Mouse (Mus musculus): ENCODE data around the gene Kcnk12.

Gene Kcnk12

GRCm38 (mm10) chr17:87785721-87786120 is 12.1 kb downstream of the Kcnk12 start:
- DNase-seq (ENCODE audit: low spot score): no peak

DNA sequence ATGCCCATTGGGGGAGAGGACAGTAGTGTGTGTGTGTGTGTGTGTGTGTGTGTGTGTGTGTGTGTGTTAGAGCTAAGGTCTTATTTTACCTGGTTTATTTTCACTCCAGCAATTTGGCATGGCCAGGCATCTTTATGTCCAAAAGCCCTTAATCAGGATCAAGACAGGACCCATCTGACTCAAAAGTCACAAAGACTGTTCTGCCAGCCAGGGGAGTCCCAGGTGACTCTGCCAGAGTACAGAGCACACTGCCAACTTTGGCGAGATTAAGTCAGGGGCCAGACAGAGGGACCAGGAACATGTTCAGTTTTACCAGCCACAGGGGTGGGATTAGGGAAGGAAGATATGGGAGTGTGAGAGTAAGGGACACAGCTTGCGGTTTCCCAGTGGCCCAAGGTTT is 12.9 kb downstream of the Kcnk12 start:
- no peak for DNase-seq (ENCODE audit: low spot score)

DNA sequence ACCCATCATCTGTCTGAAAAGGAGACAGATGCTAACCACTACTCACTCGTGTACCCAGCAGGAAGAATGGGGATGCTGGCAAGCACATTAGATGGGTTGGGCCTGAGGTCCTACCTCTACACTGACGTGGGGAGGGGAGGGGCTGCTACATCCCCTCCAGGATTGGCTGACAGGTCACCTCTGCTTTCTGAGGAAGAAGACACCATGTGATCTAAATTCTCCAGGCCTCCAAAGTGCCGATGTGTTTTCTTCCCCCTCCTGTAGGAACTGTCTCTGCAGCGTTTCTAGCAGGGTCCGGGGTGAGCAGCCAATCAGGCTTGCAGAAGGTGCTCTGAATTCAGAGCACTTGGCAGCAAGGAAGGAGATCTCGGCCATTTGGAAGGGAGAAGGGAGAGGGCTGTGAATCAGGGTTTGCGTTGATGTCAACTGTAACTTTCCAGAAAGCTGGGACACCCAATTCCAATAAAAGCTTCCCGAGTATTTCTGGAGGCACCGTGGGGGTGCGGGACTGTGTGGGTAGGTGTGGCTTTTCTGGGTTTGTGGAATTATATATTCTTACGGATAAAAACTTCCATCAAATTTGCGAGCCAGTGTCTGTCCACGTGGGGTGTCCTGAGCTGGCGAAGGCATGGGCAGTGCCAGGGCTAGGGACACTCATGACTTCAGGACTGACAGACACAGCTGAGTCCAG is 13.5 kb downstream of the Kcnk12 start:
- DNase-seq (ENCODE audit: low spot score): no peak

DNA sequence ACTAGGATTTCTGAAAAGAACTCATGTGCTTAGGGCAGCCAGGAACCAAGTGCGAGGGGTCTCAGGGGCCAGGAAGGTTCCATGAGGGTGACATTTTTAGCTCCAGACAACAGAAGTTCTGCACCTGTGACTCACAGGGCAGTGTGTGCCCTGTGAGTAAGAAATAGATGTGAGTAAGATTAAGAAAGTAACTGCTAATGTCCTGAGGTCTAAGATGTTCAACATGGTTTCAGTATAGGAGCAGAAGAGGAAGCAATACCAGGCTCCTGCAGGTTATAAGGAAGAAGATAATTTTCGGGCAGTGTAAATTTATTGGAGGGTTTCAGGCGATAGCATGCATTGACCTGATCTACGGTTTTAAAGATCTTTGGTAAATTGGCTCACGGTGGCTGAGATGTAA is 16.6 kb downstream of the Kcnk12 start:
- DNase-seq (ENCODE audit: low spot score): no peak

GRCm38 (mm10) chr17:87780164-87780563 is 17.6 kb downstream of the Kcnk12 start:
- no peak for DNase-seq (ENCODE audit: low spot score)

- DNase-seq (ENCODE audit: low spot score): no peak
Observed at GRCm38 (mm10) chr17:87774982-87775381, 22.8 kb downstream of the Kcnk12 start.

DNA sequence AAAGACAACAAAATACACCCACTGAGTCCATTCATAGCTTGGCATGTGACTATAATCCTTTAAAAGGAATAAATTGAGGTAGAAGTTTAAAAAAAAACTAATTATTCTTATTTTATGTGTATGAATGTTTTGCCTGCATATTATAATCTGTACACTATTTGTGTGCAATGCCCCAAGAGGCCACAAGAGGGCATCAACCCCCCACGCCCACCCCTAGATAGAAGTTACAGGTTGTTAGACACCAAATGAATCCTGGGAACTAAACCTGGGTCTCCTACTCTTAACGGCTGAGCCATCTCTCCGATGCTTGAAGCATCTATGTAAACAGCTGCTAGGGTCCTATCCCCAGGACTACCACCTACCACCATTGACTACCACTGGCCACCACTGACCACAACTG is 24.6 kb downstream of the Kcnk12 start:
- no peak for DNase-seq (ENCODE audit: low spot score)

- no peak for DNase-seq (ENCODE audit: low spot score)
Observed at GRCm38 (mm10) chr17:87770766-87771165, 27.0 kb downstream of the Kcnk12 start.

- DNase-seq (ENCODE audit: low spot score): no peak
Observed at GRCm38 (mm10) chr17:87766888-87767287, 30.9 kb downstream of the Kcnk12 start.

DNA sequence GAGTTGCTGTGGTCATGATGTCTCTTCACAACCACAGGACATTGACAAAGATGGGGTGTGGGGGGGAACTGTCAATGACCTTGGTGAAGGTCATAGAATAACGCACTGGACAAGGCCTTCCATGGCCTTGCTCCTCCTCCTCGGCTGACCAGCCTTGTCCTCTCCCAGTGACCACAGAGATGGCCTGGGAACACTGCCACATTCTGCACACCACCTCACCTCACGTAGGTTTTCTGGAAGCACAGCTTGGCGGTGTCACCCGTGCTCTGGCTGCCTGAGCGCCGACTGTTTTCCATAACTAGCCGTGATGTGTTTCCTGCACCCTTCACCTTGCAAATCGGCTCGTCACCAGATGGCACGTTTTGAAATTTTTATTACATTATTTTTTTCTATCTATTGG is 32.8 kb downstream of the Kcnk12 start:
- no peak for DNase-seq (ENCODE audit: low spot score)

GRCm38 (mm10) chr17:87763146-87763545 is 34.6 kb downstream of the Kcnk12 start:
- no peak for DNase-seq (ENCODE audit: low spot score)

DNA sequence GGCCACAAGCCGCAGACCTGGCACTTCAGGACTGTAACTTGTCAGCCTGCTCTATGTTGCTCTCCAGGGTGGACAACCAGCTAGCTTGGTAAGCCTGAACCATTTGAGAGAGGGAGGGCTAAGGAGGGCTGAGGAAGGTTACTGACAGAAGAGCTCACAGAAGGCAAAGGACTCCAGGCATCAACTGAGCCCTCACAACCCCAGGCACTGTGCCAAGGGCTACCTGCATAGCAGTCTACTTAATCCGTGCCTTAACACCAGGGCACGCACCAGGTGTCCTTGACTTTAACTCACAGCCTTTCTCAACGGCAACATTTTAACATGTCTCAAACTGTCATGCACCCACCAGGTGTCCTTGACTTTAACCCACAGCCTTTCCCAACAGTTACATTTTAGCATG is 37.5 kb downstream of the Kcnk12 start:
- DNase-seq (ENCODE audit: low spot score): no peak

DNA sequence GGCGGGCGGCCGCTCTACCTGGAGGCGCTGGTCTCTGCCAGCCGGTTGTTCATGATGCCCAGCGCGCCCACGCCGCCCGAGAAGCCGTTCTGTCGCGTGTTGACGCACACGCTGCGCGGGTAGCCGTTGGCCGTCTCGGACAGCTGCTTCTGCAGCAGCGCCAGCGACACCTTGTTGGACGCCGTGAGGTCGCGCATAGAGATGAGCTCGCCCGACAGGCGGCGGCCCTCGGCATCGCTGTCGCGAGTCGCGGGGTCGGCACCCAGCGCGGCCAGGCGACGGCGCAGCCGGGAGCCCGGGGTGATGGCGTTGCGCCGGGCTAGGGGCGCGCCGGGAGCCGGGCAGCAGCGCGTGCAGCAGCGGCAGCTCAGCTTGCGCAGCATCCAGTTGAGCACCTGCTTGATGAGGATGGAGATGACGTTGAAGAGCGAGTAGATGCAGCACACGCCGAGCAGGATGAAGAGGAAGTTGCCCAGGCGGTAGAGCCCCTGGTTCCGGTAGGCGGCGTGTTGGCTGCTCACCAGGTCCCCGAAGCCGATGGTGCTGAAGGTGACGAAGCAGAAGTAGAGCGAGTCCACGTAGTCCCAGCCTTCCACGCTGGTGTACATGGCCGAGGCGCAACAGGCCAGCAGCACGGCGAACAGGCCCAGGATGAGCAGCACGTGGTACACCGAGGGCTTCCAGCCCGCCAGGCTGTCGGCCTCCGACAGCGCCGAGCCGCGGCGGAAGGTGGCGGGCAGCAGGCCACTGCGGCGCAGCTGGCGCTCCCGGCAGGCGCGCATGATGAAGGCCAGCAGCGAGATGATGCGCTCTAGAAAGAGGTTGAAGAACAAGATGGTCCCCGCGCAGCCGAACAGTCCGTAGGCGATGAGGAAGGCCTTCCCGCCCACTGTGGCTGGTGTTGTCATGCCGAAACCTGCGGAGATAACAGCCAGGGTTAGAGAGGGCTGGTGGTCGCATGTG is 51.6 kb downstream of the Kcnk12 start:
- no peak for DNase-seq (ENCODE audit: low spot score)

DNA sequence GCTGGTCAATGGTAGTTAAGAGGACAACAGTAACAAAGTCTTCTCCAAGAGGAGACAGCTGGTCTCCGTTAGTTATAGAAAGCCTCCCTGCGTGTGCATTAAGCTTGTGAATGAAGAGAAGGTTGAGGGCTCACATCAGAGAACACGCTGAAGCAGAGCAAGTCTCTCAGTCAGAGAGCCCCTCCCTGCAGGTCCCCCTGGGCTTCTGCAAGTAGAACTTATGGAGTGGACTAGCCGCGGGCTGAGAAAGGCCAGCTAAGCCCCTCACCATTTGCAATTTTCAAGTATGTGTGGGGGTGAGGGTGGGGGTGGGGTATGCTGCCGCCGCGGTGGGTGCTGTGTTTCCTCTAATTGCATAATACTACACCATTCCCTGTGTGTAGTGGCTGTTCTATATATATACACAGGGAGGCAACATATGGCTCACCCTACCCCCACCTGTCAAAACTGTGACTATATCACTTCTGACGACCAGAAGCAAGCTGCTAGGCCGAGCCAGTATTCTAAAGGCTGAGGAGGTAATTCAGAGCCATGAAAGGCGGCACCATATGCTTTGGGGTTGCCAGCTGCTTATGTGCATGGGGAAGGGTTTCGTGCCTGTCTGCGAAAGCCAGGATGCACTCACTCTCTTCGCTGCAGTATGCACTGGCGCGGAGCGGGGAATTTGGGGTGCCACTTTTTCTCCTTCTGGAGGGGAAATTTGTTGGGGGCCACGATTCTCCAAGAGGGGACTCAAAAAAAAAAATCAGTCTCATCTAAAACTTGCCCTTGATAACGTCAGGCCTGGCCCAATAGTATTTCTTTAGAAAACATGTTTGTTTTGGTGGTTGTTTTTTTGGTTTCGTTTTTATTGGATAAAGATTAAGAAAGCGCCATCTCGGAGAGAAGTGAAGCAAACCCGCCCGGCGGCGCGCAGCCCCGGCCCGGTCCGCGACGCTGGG is 52.5 kb downstream of the Kcnk12 start:
- no peak for DNase-seq (ENCODE audit: low spot score)

- DNase-seq (ENCODE audit: low spot score): no peak
Observed at GRCm38 (mm10) chr17:87739835-87740234, 58.0 kb downstream of the Kcnk12 start.

DNA sequence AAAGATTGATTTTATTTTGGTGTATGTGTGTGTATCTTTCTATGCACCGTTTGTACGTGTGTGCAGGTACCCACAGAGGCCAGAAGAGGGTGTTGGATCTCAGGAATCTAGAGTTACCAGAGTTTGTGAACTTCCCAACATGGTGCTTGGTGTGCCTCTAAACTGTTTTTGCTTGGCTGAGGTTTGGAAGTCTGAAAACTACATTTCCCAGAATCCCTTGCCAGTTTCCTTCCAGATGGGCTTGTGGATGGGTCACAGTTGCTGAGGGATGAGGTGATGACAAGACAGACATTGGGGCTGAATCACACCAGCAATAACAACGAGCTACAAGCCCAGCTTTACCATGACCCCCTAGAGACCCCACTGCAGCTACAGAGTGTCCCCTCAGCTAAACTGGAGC is 60.6 kb downstream of the Kcnk12 start:
- no peak for DNase-seq (ENCODE audit: low spot score)

- no peak for DNase-seq (ENCODE audit: low spot score)
Observed at GRCm38 (mm10) chr17:87734471-87734870, 63.3 kb downstream of the Kcnk12 start.

GRCm38 (mm10) chr17:87731962-87732361 is 65.8 kb downstream of the Kcnk12 start:
- no peak for DNase-seq (ENCODE audit: low spot score)

DNA sequence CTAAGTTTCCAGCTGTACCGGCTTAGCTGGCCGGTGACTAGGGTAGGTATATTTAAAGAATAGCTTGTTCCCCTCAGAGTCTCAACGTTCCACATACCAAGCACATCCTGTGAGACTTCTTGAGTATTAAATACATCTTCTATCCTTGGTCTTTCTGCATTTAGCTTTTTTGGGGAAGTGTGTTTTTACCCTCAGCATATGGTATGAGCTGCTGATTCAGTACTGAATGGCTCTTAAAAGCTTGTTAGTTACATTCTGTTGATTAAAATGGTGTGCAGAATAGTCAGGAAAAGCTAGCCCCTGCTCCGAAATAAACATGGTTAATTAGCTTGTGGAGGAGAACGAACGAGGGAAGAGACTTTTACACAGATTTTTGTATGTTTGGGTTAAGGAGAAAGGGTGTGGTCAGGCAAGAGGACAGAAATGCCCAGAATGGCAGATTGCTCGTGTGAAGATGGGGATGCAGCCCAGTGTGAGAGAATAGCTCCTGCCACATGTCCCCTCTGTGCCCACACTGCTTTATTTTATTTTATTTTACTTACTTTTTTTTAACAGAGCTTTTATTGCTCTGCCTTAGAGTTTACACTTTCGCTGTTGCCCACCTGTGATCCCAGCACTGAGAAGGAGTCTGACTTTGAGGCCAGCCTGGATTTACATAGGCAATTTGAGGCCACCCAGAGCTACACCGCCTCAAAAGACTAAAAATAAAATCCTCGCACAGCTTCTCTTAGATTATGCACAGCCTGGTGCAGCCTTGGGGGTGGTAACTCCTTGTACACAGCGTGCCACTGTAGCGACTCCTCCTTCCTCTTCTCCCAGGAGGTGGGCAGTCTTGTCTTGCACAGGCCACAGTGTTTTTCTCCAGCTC is 71.1 kb downstream of the Kcnk12 start:
- DNase-seq (ENCODE audit: low spot score): no peak

DNA sequence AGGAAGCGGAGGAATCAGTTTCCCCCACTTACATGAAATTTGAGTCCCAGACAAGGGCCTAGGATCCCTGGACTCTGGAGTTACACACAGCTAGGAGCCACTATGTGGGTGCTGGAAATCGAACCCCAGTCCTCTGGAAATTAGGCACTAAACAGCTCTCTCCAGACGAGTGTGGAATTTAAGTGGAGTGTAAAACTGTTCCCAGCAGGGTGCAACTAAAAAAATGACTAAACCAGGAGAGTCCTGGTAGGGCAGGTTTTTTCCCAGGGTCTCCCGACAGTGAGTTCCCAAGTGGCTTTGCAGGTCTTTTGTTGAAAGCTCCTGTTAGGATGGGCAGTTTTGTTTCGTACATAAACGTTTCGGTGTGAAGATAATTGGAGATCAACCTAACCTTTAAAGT is 73.1 kb downstream of the Kcnk12 start:
- no peak for DNase-seq (ENCODE audit: low spot score)

DNA sequence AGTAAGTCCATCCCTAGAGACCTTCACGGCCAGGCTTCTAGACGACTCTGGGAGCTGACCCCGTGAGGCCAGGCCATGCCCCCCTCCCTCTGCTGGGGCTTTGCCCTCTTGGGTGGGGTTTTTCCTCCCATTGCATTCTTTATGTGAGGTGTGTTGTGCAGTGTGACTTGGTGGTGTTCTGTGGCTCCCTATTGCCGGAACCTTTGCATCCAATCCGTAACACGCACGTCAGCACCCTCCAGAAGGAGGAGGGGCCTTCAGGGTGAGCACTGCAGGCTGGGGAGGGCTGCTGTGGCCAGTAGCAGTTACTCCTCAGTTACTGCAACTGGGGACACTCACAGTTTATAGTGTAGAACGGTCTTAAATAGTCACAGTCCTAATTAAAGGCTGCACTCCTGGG is 97.7 kb downstream of the Kcnk12 start:
- DNase-seq (ENCODE audit: low spot score): no peak

All from c-Kit-positive CD71-positive TER-119-positive erythroid progenitor cells, embryonic 14.5 days (primary cell).